24 mouse cellular contexts compared by ENCODE assay signal in genomic region chr8:125975981-125976380, GRCm38 (mm10). TPM values are rescaled to one million over a fixed set of nuclear protein-coding genes. Genes with fewer than 3 reads are reported as not detected.
DNase-seq lines count a peak whose midpoint lies in the region; ATAC-seq and TF ChIP-seq lines count a peak whose summit lies in the region.
"Had no signal": no experiment of that assay in that cellular context is flagged by ENCODE, and none has a peak within 500 bp of the region (broad histone marks: within the 10 kb centered on the region; RNA-seq: fewer than 3 reads in every experiment).

No protein-coding gene starts in this region.

- no peak for TF ChIP-seq CTCF in cerebellum, adult 2 months (IDR thresholded peaks at IDR 0.05; ENCODE audit: borderline replicate concordance, insufficient read depth, low read depth, low read length)
- no peak for TF ChIP-seq CTCF in kidney, adult 2 months (conservative IDR thresholded peaks at IDR 0.05; ENCODE audit: insufficient read depth, insufficient read length, low read depth, low read length)
- TF ChIP-seq CTCF in liver, adult 2 months (IDR thresholded peaks at IDR 0.05; ENCODE audit: low read depth, low read length) = no peak
- no peak for TF ChIP-seq CTCF in liver, postnatal 0 days (IDR thresholded peaks at IDR 0.05; ENCODE audit: low read depth)

- 11% methylated on average over 4 of the region's 4 CpGs for WGBS in cerebellum, adult 2 months
- WGBS in kidney, adult 2 months = 54% methylated on average over 4 of the region's 4 CpGs
- 49% methylated on average over 4 of the region's 4 CpGs for WGBS in liver, adult 2 months
- WGBS in liver, postnatal 0 days (ENCODE audit: insufficient replicate concordance) = 85% methylated on average over 4 of the region's 4 CpGs

- no peak overlapping the region for H3K9ac ChIP-seq in liver, adult 2 months (ENCODE audit: low read depth, low read length)
- no peak overlapping the region for H3K9ac ChIP-seq in liver, postnatal 0 days (replicated peaks)
- H3K9ac ChIP-seq: embryonic facial prominence, embryonic 12.5 days; forebrain, embryonic 13.5 days; forebrain, embryonic 15.5 days; forebrain, postnatal 0 days had no signal

- no peaks in the 10 kb centered on the region for H3K36me3 ChIP-seq in kidney, adult 2 months (ENCODE audit: control insufficient read depth, insufficient read depth, low read length)
- no peaks in the 10 kb centered on the region for H3K36me3 ChIP-seq in liver, adult 2 months (ENCODE audit: control insufficient read depth, insufficient read depth, low read length)
- no peaks in the 10 kb centered on the region for H3K36me3 ChIP-seq in liver, postnatal 0 days (replicated peaks; ENCODE audit: insufficient read depth, low read length)
- H3K36me3 ChIP-seq: embryonic facial prominence, embryonic 10.5 days; embryonic facial prominence, embryonic 12.5 days; forebrain, embryonic 15.5 days; G1E had no signal

- no peak for TF ChIP-seq POLR2A in cerebellum, adult 2 months (IDR thresholded peaks at IDR 0.05; ENCODE audit: borderline replicate concordance, insufficient read depth, low read length)
- TF ChIP-seq POLR2A in kidney, adult 2 months (IDR thresholded peaks at IDR 0.05; ENCODE audit: low read depth, low read length) = no peak
- TF ChIP-seq POLR2A in liver, adult 2 months (IDR thresholded peaks at IDR 0.05; ENCODE audit: extremely low read depth, insufficient read depth, low read length) = no peak

- peaks cover 25% of the 10 kb centered on the region for H3K4me1 ChIP-seq in cerebellum, adult 2 months (ENCODE audit: control insufficient read depth, insufficient read depth, low read length)
- H3K4me1 ChIP-seq in kidney, adult 2 months (ENCODE audit: control insufficient read depth, insufficient read depth, low read length) = no peaks in the 10 kb centered on the region
- H3K4me1 ChIP-seq in liver, adult 2 months (ENCODE audit: control insufficient read depth, insufficient read depth, low read length) = no peaks in the 10 kb centered on the region
- no peaks in the 10 kb centered on the region for H3K4me1 ChIP-seq in liver, postnatal 0 days (ENCODE audit: insufficient read depth)
- H3K4me1 ChIP-seq: embryonic facial prominence, embryonic 10.5 days; embryonic facial prominence, embryonic 12.5 days; forebrain, embryonic 13.5 days; forebrain, embryonic 15.5 days had no signal

- H3K4me2 ChIP-seq in liver, postnatal 0 days (ENCODE audit: low read depth, low read length) = no peak overlapping the region
- H3K4me2 ChIP-seq: embryonic facial prominence, embryonic 12.5 days; forebrain, embryonic 13.5 days; forebrain, embryonic 15.5 days had no signal

- no peaks in the 10 kb centered on the region for H3K27me3 ChIP-seq in cerebellum, adult 2 months (ENCODE audit: control insufficient read depth, insufficient read depth, low read length)
- H3K27me3 ChIP-seq in kidney, adult 2 months (replicated peaks; ENCODE audit: control insufficient read depth, insufficient read depth, low read length) = no peaks in the 10 kb centered on the region
- H3K27me3 ChIP-seq in liver, adult 2 months (ENCODE audit: control insufficient read depth, insufficient read depth, low read length) = no peaks in the 10 kb centered on the region
- H3K27me3 ChIP-seq in liver, postnatal 0 days (ENCODE audit: insufficient read depth, low read length) = no peaks in the 10 kb centered on the region
- H3K27me3 ChIP-seq: embryonic facial prominence, embryonic 12.5 days; forebrain, embryonic 13.5 days; forebrain, embryonic 15.5 days; Patski had no signal

- no peak overlapping the region for H3K27ac ChIP-seq in cerebellum, adult 2 months (ENCODE audit: insufficient read depth, low read length)
- no peak overlapping the region for H3K27ac ChIP-seq in kidney, adult 2 months (ENCODE audit: insufficient read depth, low read depth, low read length)
- H3K27ac ChIP-seq in liver, adult 2 months (replicated peaks; ENCODE audit: insufficient read depth, low read depth, low read length) = no peak overlapping the region
- no peak overlapping the region for H3K27ac ChIP-seq in liver, postnatal 0 days (ENCODE audit: low read depth)
- H3K27ac ChIP-seq: embryonic facial prominence, embryonic 10.5 days; embryonic facial prominence, embryonic 12.5 days; forebrain, embryonic 13.5 days; forebrain, embryonic 15.5 days had no signal

- peak; percentile 32 to 54 for DNase-seq in cerebellum, adult 2 months
- DNase-seq in cerebellum, adult 18-20 months = no peak
- peak; percentile 37 for DNase-seq in kidney, adult 2 months
- DNase-seq in kidney, postnatal 10 days = no peak
- DNase-seq in kidney, postnatal 36 days = peak; percentile 24 to 29
- no peak for DNase-seq in kidney, adult 18-20 months
- peak; percentile 50 for DNase-seq in liver, adult 2 months (ENCODE audit: extremely low read depth, low read depth, low spot score)
- no peak for DNase-seq in liver, postnatal 0 days
- DNase-seq: adrenal gland, adult 8-10 months; adrenal gland, postnatal 14 days; adrenal gland, postnatal 36 days; B cell, adult 2 months; cerebellum, adult 11-12 months; cerebellum, adult 9-10 months; forebrain, postnatal 0 days had no signal

- H3K9me3 ChIP-seq in liver, postnatal 0 days (ENCODE audit: low read length) = no peaks in the 10 kb centered on the region
- H3K9me3 ChIP-seq: embryonic facial prominence, embryonic 12.5 days; forebrain, embryonic 13.5 days; forebrain, embryonic 15.5 days had no signal

- TF ChIP-seq EP300 in liver, postnatal 0 days (IDR thresholded peaks at IDR 0.05; ENCODE audit: low read depth) = no peak

- H3K79me2 ChIP-seq in liver, adult 2 months (ENCODE audit: control insufficient read depth, insufficient read depth, low read length) = no peaks in the 10 kb centered on the region

- ATAC-seq in liver, postnatal 0 days = no peak
- ATAC-seq: activated CD4-positive, CD25-positive, alpha-beta regulatory T cell, adult 4 months; CD4-positive, CD25-positive, alpha-beta regulatory T cell, adult 4 months; forebrain, embryonic 13.5 days; forebrain, embryonic 15.5 days; forebrain, postnatal 0 days; Patski had no signal

- no peak overlapping the region for H3K4me3 ChIP-seq in cerebellum, adult 2 months (replicated peaks; ENCODE audit: insufficient read depth, low read depth, low read length)
- no peak overlapping the region for H3K4me3 ChIP-seq in kidney, adult 2 months (ENCODE audit: insufficient read depth, low read depth, low read length)
- H3K4me3 ChIP-seq in liver, adult 2 months (ENCODE audit: insufficient read depth, low read depth, low read length) = no peak overlapping the region
- H3K4me3 ChIP-seq in liver, postnatal 0 days (ENCODE audit: low read depth, low read length) = no peak overlapping the region
- H3K4me3 ChIP-seq: embryonic facial prominence, embryonic 10.5 days; embryonic facial prominence, embryonic 12.5 days; forebrain, embryonic 13.5 days; forebrain, embryonic 15.5 days had no signal

RNA-seq across cellular contexts. Expression of gene Kcnk1, which starts 19.0 kb away (rescaled TPM):
- polyA plus RNA-seq in cerebellum, adult 2 months (2012; rRNA removed) = 206 and 213 TPM in 2 replicates
- polyA plus RNA-seq in kidney, adult 2 months (2012; rRNA removed) = 91.2 and 123 TPM in 2 replicates
- total RNA-seq in liver, adult 2 months (2014; rRNA removed) = 0.20 and 0.28 TPM in 2 replicates
- 0.11 and 0.17 TPM in 2 replicates for polyA plus RNA-seq in liver, adult 2 months (2012; rRNA removed)
- polyA plus RNA-seq in liver, postnatal 0 days (2015; fragmentation: Nextera tagmentation; extraction: Ambion mirVana) = 0.33 and 0.39 TPM in 2 replicates
- total RNA-seq: CH12.LX had no signal
- polyA plus RNA-seq: activated CD4-positive, CD25-positive, alpha-beta regulatory T cell, adult 4 months; CD4-positive, CD25-positive, alpha-beta regulatory T cell, adult 4 months; G1E had no signal

Comparison
In these comparisons a context has a peak if more than half of its experiments do, and no peak if none do; other contexts are left out.
1. DNase-seq: peak in cerebellum, adult 2 months (2 of 2), kidney, adult 2 months (single experiment), kidney, postnatal 36 days (2 of 2) and liver, adult 2 months (single experiment); none in cerebellum, adult 18-20 months (0 of 2), kidney, postnatal 10 days (single experiment), kidney, adult 18-20 months (single experiment) and liver, postnatal 0 days (single experiment).
2. RNA of gene Kcnk1, which starts 19.0 kb away (polyA plus RNA-seq): 206 to 213 TPM in cerebellum, adult 2 months and 91.2 to 123 TPM in kidney, adult 2 months; 0.33 to 0.39 TPM in liver, postnatal 0 days and 0.11 to 0.17 TPM in liver, adult 2 months; every median in the first group is over 10 times any median in the second.